Mouse (Mus musculus): Measurements from ENCODE around the gene Cep85l.

DNA sequence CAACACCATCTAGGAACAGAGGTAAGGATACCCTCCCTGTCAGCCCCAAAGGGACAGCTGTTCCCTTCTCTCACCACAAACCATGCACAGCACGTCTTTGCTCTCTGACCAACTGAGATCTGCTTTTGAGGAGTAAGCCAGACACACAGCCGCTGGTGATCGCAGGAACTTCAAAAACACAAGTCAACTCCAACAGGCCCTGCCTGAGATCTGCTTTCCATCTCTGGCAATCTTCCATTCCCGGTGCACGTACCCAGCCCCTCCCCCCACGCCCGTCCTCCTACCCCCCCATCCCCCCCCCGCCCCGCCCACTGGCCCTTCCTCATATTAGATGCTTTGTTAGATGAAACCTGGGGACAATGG, 18.8 kb upstream of the Cep85l start:
- no peak for TF ChIP-seq EP300 (IDR thresholded peaks at IDR 0.05)
- TF ChIP-seq CTCF (IDR thresholded peaks at IDR 0.05): no peak
